Mouse (Mus musculus): Measurements from ENCODE around the gene Lrrtm3.

DNA sequence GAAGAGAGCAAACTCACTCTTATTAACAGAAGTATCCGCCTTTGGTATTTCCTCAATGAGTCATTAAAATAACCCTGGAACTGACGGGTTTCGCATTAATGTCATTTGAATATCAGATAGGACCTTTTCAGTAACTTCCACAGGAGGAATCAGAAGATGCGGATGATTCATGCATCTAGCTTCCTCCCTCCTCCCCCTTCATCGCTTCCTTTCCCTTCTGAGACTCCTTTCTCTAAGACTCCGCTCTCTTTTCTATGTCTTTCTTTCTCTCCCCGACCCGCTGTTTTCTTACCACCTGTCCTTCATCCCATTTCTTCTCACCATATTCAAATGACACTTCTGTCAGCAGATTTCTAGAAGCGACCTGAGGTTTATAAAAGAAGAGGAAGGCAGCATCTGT lies 88.1 kb downstream of the Lrrtm3 start:
- TF ChIP-seq MAFK (IDR thresholded peaks at IDR 0.05; ENCODE audit: insufficient replicate concordance, low read length) (no peak), JUN (IDR thresholded peaks at IDR 0.05; ENCODE audit: insufficient read depth, low read depth, low read length) (no peak)
